Mouse (Mus musculus) brown adipose tissue, adult 24 weeks (tissue): Measurements from ENCODE around the gene Cmtm3. TPM values are rescaled to one million over a fixed set of nuclear protein-coding genes. Genes with fewer than 3 reads are reported as not detected.
"Not testable (repeated sequence)": the region's sequence is repeated elsewhere in the genome, so short reads cannot be mapped to it uniquely, and the experiment has no call there.

Experiments used
- H3K27ac ChIP-seq: fragments of 200-500 bp; replicated peaks from 2 replicates; pipeline ENCODE4 v1.5.1; 2012; ENCODE audit warnings: low read depth, mild to moderate bottlenecking, low read length
- H3K4me1 ChIP-seq: fragments of 200-500 bp; 2 replicates; pipeline ENCODE4 v1.6.1; 2012; ENCODE audit warnings: low read length, mixed read lengths; ENCODE audit not compliant: control insufficient read depth, insufficient read depth, insufficient read length
- H3K4me3 ChIP-seq: fragments of 200-500 bp; 2 replicates; pipeline ENCODE4 v1.5.1; 2012; ENCODE audit warnings: low read depth, mild to moderate bottlenecking, low read length, moderate library complexity; ENCODE audit not compliant: insufficient read depth
- polyA plus RNA-seq: library from polyadenylated mRNA; stranded (reverse); fragments of >200 nt; gene quantifications from 2 replicates; pipeline ENCODE4 v1.2.4, GENCODE M21; 2012; ENCODE audit not compliant: missing spikeins, insufficient read depth, insufficient read length

Cmtm3 gene
- polyA plus RNA-seq, result 12.1 and 15.1 TPM in 2 replicates

GRCm38 (mm10) chr8:104339229-104339982 is at the start of gene Cmtm3:
Cmtm3 (plus strand) TSS chr8:104339410.
- Histone ChIP-seq H3K4me1 (no peaks in the 10 kb centered on the region), H3K4me3 (peak within 1 kb of the TSS; percentile 63), H3K27ac (peak within 1 kb of the TSS; percentile 95)

- H3K4me1 ChIP-seq, H3K4me3 ChIP-seq, H3K27ac ChIP-seq: not testable (repeated sequence)
These were observed 46.1 kb upstream of the Cmtm3 start, which contains the start of gene Cmtm2a for GRCm38 (mm10) chr8:104293081-104293480. Cmtm2a (minus strand) TSS chr8:104293181.

GRCm38 (mm10) chr8:104294396-104294795 is 44.8 kb upstream of the Cmtm3 start:
- no peak overlapping the region for H3K4me3 ChIP-seq
- no peak overlapping the region for H3K27ac ChIP-seq
- H3K4me1 ChIP-seq, result no peaks in the 10 kb centered on the region

DNA sequence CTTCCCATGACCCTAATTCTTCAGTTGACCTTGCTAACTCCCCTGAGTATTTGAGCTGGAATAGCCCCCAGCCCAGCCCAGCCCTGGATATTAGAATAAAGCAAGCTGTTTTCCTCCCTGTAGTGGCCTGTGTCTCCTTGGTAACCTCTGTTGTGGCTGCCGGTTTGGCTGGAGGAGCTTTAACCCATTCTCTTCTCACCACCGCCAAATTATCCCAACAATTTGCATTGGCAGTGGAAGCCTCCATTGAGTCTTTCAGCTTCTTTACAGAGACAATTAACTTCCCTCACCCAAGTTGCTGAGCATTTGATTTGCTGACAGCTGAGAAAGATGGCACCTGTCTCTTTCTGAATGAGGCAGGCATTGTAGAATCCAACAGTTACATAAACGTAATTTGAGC is 37.6 kb upstream of the Cmtm3 start:
- H3K4me1 ChIP-seq, H3K27ac ChIP-seq, H3K4me3 ChIP-seq: not testable (repeated sequence)

- H3K4me3 ChIP-seq, H3K4me1 ChIP-seq, H3K27ac ChIP-seq: not testable (repeated sequence)
These were observed 36.7 kb upstream of the Cmtm3 start for GRCm38 (mm10) chr8:104302536-104302935.

DNA sequence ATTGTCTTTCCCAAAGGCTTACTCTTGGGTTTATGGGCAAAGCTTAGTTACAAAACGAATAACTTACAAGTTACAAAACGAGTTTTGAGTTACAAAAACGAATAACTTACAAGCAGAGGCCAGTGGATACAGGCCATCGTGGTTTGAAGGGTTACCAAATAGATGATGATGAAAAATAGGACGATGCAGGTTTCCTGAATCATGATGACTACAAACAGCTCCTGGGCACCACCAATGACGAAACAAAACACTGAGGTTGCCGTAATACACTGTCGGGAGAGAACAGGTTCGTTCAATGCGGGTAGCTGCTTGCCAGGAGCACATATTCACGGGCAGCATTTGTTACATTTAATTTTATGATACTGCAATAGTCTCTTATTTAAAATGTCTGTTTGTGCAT is 34.2 kb upstream of the Cmtm3 start:
- no peaks in the 10 kb centered on the region for H3K4me1 ChIP-seq
- no peak overlapping the region for H3K4me3 ChIP-seq
- no peak overlapping the region for H3K27ac ChIP-seq

DNA sequence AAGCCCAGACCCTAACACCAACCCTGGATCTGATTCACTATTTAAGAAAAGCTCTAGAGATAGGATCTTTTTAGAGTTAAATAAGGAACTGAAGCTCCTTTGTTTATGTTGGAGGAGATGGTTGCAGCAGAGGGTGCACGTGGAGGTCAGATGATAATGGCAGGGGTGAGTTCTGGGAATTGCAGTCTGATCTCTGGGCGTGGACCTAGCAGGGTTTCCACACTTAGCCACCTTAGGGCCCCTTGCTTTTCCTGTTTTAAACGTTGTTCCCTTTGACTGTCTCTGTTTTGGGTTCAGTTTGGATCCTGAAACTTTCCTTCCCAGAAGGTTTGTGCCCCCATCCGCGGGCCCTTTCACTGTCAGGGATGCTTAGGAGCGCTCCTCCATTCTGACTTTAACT is 30.9 kb upstream of the Cmtm3 start:
- H3K4me3 ChIP-seq, H3K4me1 ChIP-seq, H3K27ac ChIP-seq: not testable (repeated sequence)

- not testable (repeated sequence) for H3K4me1 ChIP-seq, H3K4me3 ChIP-seq, H3K27ac ChIP-seq
These were observed 29.6 kb upstream of the Cmtm3 start, which contains the start of the genes Gm45711 and Cmtm1 for GRCm38 (mm10) chr8:104309441-104310155. Gm45711 (minus strand) TSS chr8:104310081. Cmtm1 (minus strand) TSS chr8:104310145.

DNA sequence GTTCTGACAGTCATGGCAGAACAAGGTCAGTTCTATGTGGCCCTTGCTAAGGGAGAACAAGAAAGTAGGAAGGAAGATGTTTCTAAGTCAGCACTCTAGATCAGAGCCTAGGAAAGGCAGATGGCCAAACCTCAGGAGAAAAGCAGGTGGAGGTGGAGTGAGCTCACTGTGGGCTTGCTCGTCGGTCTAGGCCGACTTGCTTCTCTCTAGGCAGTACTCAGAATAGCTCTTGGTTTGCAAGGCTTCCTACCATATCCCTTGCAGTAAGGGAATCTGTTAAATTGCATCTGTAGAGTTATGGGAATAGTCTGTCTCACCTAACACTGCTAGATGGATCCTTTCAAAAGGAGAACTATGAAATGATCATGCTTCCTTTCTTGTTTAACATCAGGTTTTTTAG is 27.2 kb upstream of the Cmtm3 start:
- H3K27ac ChIP-seq, H3K4me1 ChIP-seq, H3K4me3 ChIP-seq: not testable (repeated sequence)

GRCm38 (mm10) chr8:104313311-104313710 is 25.9 kb upstream of the Cmtm3 start:
- Histone ChIP-seq H3K27ac (no peak overlapping the region), H3K4me3 (no peak overlapping the region), H3K4me1 (no peaks in the 10 kb centered on the region)

DNA sequence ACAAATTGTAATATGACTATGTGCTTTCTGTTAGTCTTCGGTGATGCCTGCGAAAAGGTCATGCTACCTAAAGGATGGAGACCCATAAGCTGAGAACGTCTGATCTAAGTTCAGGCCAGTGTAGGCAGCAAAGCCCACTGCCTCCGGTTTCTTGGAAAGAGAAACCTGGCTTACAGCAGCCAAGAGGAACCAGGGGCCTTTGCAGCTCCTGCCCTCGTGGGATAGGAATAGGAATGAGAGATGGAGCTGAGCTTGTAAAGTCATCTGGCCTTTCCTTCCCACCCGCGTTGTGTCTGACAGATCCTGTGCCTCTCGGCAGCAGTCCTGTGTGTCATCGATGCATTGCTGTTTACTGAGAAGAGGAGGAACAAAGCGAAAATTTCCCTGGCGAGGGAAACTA is 17.9 kb upstream of the Cmtm3 start, which contains the start of gene Gm11020:
TSS of gene Gm11020 (plus strand) at position 301 of the 400 bp plus-strand sequence.
- H3K4me3 ChIP-seq, H3K27ac ChIP-seq, H3K4me1 ChIP-seq: not testable (repeated sequence)

DNA sequence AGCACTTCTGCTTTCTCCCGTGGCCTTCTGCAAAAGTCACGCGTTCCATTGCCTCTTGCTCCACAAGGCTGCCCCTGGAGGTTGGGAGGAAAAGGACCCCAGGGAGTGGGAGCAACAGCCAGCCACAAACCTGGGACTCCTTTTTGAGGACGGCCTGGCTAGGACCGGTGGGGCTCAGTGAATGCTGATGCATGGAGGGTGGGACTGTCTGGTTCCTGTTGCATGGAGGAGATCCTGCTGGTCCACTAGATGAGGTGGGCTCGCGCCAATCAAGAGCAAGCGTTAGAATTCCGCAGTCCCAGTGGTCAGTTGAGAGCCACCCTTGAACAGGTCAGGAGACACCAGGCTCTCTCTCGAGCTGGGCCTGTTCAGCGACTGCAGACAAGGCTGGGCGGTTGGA is 17.3 kb upstream of the Cmtm3 start, which contains the start of gene Cmtm2b:
TSS of gene Cmtm2b (plus strand) at position 301 of the 400 bp plus-strand sequence.
- not testable (repeated sequence) for H3K4me1 ChIP-seq, H3K27ac ChIP-seq, H3K4me3 ChIP-seq

GRCm38 (mm10) chr8:104332665-104333631 is 6.3 kb upstream of the Cmtm3 start:
- peaks cover 6% of the 10 kb centered on the region; the same call in 1 of the 2 replicates for H3K4me1 ChIP-seq
- H3K27ac ChIP-seq, result peak overlapping the region; percentile 90
- H3K4me3 ChIP-seq, result no peak overlapping the region

DNA sequence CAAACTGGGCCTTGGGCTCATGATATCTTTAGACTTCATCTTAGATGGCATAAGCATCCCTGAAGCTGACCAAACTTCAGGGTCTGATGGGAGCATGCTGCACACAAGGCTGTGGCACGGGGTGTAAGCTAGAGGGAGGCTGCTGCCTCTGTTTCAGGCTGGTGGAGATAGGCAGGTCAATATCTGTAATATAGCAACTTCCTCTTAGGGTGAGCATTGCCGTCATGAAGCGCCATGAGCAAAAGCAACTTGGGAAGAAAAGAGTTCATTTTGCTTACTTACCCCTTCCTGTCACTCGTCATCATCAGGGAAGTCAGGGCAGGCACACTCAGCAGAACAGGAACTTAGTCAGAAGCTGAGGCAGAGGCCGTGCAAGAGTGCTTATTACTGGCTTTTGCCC is 5.4 kb upstream of the Cmtm3 start:
- peaks cover 6% of the 10 kb centered on the region; the same call in 1 of the 2 replicates for H3K4me1 ChIP-seq
- H3K27ac ChIP-seq, result peak overlapping the region; percentile 90

More for the DNA sequence above, 5.4 kb upstream of the Cmtm3 start:
- no peak overlapping the region for H3K4me3 ChIP-seq
